Mouse (Mus musculus) spleen, adult 2 months (tissue): ENCODE data around the gene Frmd7. TPM values are rescaled to one million over a fixed set of nuclear protein-coding genes. Genes with fewer than 3 reads are reported as not detected.

Experiments
- DNase-seq, 2 experiments: peaks; one replicate each; pipeline versions ENCODE4 v3.0.0 to v3.0.0-alpha.2; 2012 to 2021; ENCODE audit warnings: low spot score in 2 of 2, low read depth in 1 of 2
- H3K27ac ChIP-seq: fragments of 200-500 bp; 2 replicates; pipeline ENCODE4 v1.5.1; 2012; ENCODE audit warnings: low read length, inconsistent platforms; ENCODE audit not compliant: insufficient read depth
- H3K27me3 ChIP-seq: fragments of 200-500 bp; 2 replicates; pipeline ENCODE4 v1.6.1; 2012; ENCODE audit warnings: mild to moderate bottlenecking, moderate library complexity, low read length, inconsistent platforms; ENCODE audit not compliant: control insufficient read depth, insufficient read depth
- H3K36me3 ChIP-seq: fragments of 200-500 bp; 2 replicates; pipeline ENCODE4 v1.6.1; 2012; ENCODE audit warnings: mild to moderate bottlenecking, low read length, inconsistent platforms; ENCODE audit not compliant: control insufficient read depth, insufficient read depth
- H3K4me1 ChIP-seq: fragments of 200-500 bp; 2 replicates; pipeline ENCODE4 v1.6.1; 2011; ENCODE audit warnings: inconsistent platforms; ENCODE audit not compliant: control insufficient read depth, insufficient read depth, insufficient read length
- H3K4me3 ChIP-seq: fragments of 200-500 bp; 2 replicates; pipeline ENCODE4 v1.5.1; 2011; ENCODE audit warnings: mild to moderate bottlenecking, inconsistent platforms; ENCODE audit not compliant: insufficient read depth, insufficient read length; ENCODE audit errors: extremely low read depth
- CTCF ChIP-seq: fragments of 200-500 bp; IDR thresholded peaks from 2 replicates; pipeline ENCODE4 v1.5.1; 2011; ENCODE audit warnings: mild to moderate bottlenecking, inconsistent platforms; ENCODE audit not compliant: insufficient read depth, insufficient read length, insufficient replicate concordance; ENCODE audit errors: extremely low read depth
- POLR2A ChIP-seq: fragments of 200-500 bp; IDR thresholded peaks from 2 replicates; pipeline ENCODE4 v1.6.1; 2011; ENCODE audit warnings: low read depth, low read length, inconsistent platforms
- WGBS: fragments of 180-500 bp; shearing (Covaris S2); methylation state at CpG from one replicate; pipeline ENCODE4 v1.1.7; 2018; 5-methylcytosine and 5-hydroxymethylcytosine counted together
- polyA plus RNA-seq: library from polyadenylated mRNA; depleted of rRNA; stranded (reverse); fragments of >200 nt; gene quantifications from 2 replicates; pipeline ENCODE4 v1.2.3, GENCODE M21; 2012

Frmd7 gene
- polyA plus RNA-seq, 1 experiment = not detected

- Histone ChIP-seq H3K4me1 (no peaks in the 10 kb centered on the region), H3K4me3 (no peak overlapping the region), H3K27me3 (no peaks in the 10 kb centered on the region), H3K36me3 (no peaks in the 10 kb centered on the region), H3K27ac (no peak overlapping the region)
- 78% methylated on average over 10 of the region's 10 CpGs for WGBS
- TF ChIP-seq CTCF = no peak
- DNase-seq = no peak
Observed at GRCm38 (mm10) chrX:50926893-50927545, 15.5 kb downstream of the Frmd7 start.

GRCm38 (mm10) chrX:50924629-50925364 lies 17.7 kb downstream of the Frmd7 start:
- H3K36me3 ChIP-seq = no peaks in the 10 kb centered on the region
- no peaks in the 10 kb centered on the region for H3K4me1 ChIP-seq
- no peak overlapping the region for H3K27ac ChIP-seq
- WGBS = 74% methylated on average over 18 of the region's 18 CpGs
- TF ChIP-seq CTCF = no peak
- no peak for TF ChIP-seq POLR2A
- H3K4me3 ChIP-seq = no peak overlapping the region
- no peaks in the 10 kb centered on the region for H3K27me3 ChIP-seq
- no peak for DNase-seq

GRCm38 (mm10) chrX:50918754-50919153 lies 23.8 kb downstream of the Frmd7 start:
- no peak for DNase-seq
- Histone ChIP-seq H3K4me1 (no peaks in the 10 kb centered on the region), H3K36me3 (no peaks in the 10 kb centered on the region), H3K27me3 (no peaks in the 10 kb centered on the region), H3K27ac (no peak overlapping the region), H3K4me3 (no peak overlapping the region)
- WGBS = 78% methylated on average over 3 of the region's 3 CpGs
- TF ChIP-seq CTCF (no peak), POLR2A (no peak)

GRCm38 (mm10) chrX:50917389-50917788 lies 25.1 kb downstream of the Frmd7 start:
- 50% methylated on average over 3 of the region's 3 CpGs for WGBS
- Histone ChIP-seq H3K27ac (no peak overlapping the region), H3K4me3 (no peak overlapping the region), H3K4me1 (no peaks in the 10 kb centered on the region), H3K27me3 (no peaks in the 10 kb centered on the region), H3K36me3 (no peaks in the 10 kb centered on the region)
- no peak for TF ChIP-seq CTCF
- TF ChIP-seq POLR2A = no peak
- no peak for DNase-seq

DNA sequence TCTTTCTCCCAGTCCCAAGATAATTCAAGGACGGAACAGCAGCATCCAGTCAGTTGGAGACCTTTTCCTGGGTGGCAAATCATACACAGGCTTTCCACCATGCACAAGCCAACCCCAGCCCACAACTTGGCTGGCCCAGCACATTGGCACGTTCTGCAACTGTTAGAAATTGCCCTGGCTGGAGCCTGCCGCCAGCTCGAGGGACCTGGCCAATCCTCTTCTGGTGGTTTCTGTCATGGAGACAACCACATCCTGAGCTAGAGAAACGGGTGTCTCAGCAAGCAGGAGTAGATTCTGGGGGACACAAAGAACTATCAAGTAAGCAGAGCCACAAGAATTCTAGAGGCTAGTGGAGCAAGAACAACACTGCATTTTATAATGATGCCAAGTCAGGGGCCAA lies 32.6 kb downstream of the Frmd7 start:
- no peaks in the 10 kb centered on the region for H3K27me3 ChIP-seq
- H3K4me1 ChIP-seq = no peaks in the 10 kb centered on the region
- no peak overlapping the region for H3K27ac ChIP-seq
- WGBS = 43% methylated on average over 5 of the region's 5 CpGs
- TF ChIP-seq POLR2A (no peak), CTCF (no peak)
- H3K36me3 ChIP-seq = no peaks in the 10 kb centered on the region
- DNase-seq = no peak
- no peak overlapping the region for H3K4me3 ChIP-seq

- Histone ChIP-seq H3K27me3 (no peaks in the 10 kb centered on the region), H3K27ac (no peak overlapping the region), H3K4me3 (no peak overlapping the region), H3K36me3 (no peaks in the 10 kb centered on the region), H3K4me1 (no peaks in the 10 kb centered on the region)
- no peak for DNase-seq
- TF ChIP-seq POLR2A (no peak), CTCF (no peak)
- WGBS = 83% methylated on average over 3 of the region's 3 CpGs
Observed at GRCm38 (mm10) chrX:50903497-50903896, 39.0 kb downstream of the Frmd7 start.

- DNase-seq = no peak
- 80% methylated on average over 2 of the region's 2 CpGs for WGBS
- Histone ChIP-seq H3K36me3 (no peaks in the 10 kb centered on the region; the same call in 1 of the 2 replicates), H3K27me3 (no peaks in the 10 kb centered on the region), H3K4me3 (no peak overlapping the region), H3K4me1 (no peaks in the 10 kb centered on the region), H3K27ac (no peak overlapping the region)
- TF ChIP-seq POLR2A (no peak), CTCF (no peak)
Observed at GRCm38 (mm10) chrX:50887999-50888398, 54.5 kb downstream of the Frmd7 start.
